Mouse (Mus musculus) bone marrow macrophage, adult 2 months (primary cell): Measurements from ENCODE around the gene Acvr1b. TPM values are rescaled to one million over a fixed set of nuclear protein-coding genes. Genes with fewer than 3 reads are reported as not detected.

Experiments used
- H3K27ac ChIP-seq: 2 replicates; pipeline ENCODE4 v1.5.1; 2012; ENCODE audit warnings: low read depth, low read length; ENCODE audit not compliant: insufficient read depth
- H3K4me1 ChIP-seq: 2 replicates; pipeline ENCODE4 v1.6.1; 2012; ENCODE audit warnings: low read length; ENCODE audit not compliant: control insufficient read depth, insufficient read depth
- H3K4me3 ChIP-seq: 2 replicates; pipeline ENCODE4 v1.5.1; 2012; ENCODE audit warnings: mild to moderate bottlenecking, low read length, moderate library complexity; ENCODE audit not compliant: insufficient read depth
- CTCF ChIP-seq: IDR thresholded peaks from 2 replicates; pipeline ENCODE4 v1.5.1; 2012; ENCODE audit warnings: low read depth, mild to moderate bottlenecking, low read length, moderate library complexity
- POLR2A ChIP-seq: IDR thresholded peaks from 2 replicates; pipeline ENCODE4 v1.6.1; 2012; ENCODE audit warnings: mild to moderate bottlenecking, low read depth, low read length, borderline replicate concordance
- polyA plus RNA-seq: library from polyadenylated mRNA; stranded (reverse); fragments of >200 nt; gene quantifications from 2 replicates; pipeline ENCODE4 v1.2.4, GENCODE M21; 2012; ENCODE audit not compliant: missing spikeins, insufficient read depth, insufficient read length

The Acvr1b gene
- polyA plus RNA-seq, 1 experiment: 22.3 TPM

DNA sequence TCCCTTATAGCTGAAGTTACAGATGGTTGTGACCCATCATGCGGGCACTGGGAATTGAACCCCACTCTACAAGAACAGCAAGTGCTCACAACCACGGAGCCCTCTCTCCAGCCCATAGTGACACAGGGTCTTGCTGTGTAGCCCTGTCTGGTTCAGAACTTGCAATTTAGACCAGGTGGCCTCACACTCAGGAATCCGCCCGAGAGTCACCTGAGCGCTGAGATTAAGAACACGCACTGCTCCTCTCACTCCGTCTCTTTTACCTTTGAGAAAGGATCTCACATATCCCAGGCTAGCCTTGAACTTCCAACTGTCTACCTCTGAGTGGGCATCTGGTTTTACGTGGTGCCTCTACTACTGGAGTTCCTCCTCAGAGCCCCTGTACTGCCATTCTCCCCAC lies 10.4 kb downstream of the Acvr1b start:
- Histone ChIP-seq H3K27ac (no peak overlapping the region), H3K4me3 (no peak overlapping the region), H3K4me1 (peaks cover 45% of the 10 kb centered on the region)
- TF ChIP-seq POLR2A (no peak), CTCF (no peak)

DNA sequence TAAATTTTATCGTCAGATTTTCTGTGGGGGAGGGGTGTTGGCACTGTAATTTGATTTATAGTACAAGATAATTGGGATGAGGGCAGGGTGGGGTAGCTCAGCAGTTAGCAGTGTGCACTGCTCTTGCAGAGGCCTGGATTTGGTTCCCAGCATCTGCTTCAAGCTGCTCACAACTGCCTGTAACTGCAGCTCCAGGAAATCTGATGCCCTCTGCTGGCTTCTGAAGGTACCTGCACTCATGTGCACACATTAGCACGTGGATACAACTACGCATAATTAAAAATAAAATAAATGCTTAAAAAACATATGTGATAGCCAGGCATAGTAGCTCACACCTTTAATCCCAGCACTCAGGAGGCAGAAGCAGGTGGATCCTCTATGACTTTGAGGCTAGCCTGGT lies 11.7 kb downstream of the Acvr1b start:
- Histone ChIP-seq H3K27ac (no peak overlapping the region), H3K4me3 (no peak overlapping the region), H3K4me1 (peaks cover 53% of the 10 kb centered on the region)
- no peak for TF ChIP-seq CTCF
- TF ChIP-seq POLR2A: no peak

DNA sequence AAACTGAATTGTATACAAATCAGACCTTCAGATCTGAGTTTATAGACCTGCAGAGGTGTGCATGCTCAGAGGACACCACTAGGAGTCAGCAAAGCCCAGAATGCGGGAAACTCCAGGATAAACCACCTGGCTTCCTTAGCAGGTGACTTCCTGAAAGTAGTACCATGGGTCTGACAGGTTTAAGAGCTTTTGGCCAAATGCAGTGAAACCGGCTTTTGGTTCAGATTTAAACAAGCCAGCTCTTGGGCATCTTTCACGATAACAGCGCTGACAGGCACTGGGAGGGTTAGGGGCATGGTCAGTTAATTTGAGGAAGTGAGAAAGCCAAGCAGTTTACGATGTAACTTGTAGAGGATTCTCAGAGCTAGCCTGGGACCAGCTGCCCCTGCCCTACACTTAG lies 14.0 kb downstream of the Acvr1b start:
- no peak for TF ChIP-seq POLR2A
- no peak; the same call in 1 of the 2 replicates for TF ChIP-seq CTCF
- Histone ChIP-seq H3K4me1 (peaks cover 63% of the 10 kb centered on the region), H3K4me3 (0 out of 2 replicates have a peak overlapping the region, but pooled peaks have one; percentile 7), H3K27ac (no peak overlapping the region)

DNA sequence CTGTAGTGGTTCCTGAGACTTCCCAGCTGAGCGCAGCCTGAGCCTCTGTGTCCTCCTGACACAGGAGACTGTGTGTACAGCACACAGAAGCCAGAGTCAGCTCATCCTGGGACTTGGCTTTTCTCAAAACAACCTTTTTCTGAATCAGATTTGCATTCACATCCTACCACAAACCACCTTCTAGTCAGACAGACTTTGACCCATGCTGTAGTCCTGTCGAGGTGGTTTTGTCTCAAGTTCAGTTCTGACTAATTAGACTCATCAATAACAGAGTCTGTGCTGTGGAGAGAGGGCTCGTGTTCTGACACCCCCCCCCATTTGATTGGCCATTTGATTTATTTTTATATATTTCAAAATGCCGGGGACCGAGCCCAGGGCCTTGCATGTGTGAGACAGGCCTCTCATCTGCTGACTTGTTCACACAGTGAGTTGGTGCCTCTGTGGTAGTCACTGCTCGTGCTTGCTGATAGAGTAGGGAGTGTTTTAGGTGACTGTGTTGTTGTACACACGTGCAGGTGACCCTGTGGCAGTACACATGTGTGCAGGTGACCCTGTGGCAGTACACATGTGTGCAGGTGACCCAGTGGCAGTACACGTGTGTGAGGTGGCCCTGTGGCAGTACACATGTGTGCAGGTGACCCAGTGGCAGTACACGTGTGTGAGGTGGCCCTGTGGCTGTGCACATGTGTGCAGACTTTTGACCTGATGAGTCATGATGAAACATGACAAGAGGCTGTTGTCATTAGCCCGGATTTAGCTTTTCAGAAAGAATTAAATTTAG lies 16.3 kb downstream of the Acvr1b start:
- no peak for TF ChIP-seq POLR2A
- no peak for TF ChIP-seq CTCF
- Histone ChIP-seq H3K27ac (peak overlapping the region; percentile 90), H3K4me3 (no peak overlapping the region), H3K4me1 (peaks cover 68% of the 10 kb centered on the region)

DNA sequence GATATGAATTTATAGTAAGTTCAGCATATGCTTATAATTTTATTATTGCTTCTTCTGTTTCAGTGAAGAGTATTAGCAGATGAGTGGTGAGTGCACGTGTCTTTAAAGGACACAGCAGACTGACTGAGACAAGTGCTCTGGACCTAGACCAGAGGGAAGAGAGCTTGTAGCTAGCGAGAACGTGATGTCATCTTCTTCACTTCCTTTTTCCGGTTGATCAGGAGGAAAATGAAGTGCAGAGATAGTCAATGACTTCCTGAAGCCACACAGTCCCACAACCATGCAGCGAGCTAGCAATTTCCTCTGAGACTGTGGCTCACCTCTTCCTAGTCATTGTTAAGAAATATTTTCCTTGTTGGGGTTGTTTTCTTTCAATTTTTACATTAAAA lies 16.9 kb downstream of the Acvr1b start:
- H3K4me1 ChIP-seq: peaks cover 74% of the 10 kb centered on the region
- H3K27ac ChIP-seq: peak overlapping the region; percentile 90
- no peak overlapping the region for H3K4me3 ChIP-seq
- TF ChIP-seq POLR2A: no peak
- no peak for TF ChIP-seq CTCF

DNA sequence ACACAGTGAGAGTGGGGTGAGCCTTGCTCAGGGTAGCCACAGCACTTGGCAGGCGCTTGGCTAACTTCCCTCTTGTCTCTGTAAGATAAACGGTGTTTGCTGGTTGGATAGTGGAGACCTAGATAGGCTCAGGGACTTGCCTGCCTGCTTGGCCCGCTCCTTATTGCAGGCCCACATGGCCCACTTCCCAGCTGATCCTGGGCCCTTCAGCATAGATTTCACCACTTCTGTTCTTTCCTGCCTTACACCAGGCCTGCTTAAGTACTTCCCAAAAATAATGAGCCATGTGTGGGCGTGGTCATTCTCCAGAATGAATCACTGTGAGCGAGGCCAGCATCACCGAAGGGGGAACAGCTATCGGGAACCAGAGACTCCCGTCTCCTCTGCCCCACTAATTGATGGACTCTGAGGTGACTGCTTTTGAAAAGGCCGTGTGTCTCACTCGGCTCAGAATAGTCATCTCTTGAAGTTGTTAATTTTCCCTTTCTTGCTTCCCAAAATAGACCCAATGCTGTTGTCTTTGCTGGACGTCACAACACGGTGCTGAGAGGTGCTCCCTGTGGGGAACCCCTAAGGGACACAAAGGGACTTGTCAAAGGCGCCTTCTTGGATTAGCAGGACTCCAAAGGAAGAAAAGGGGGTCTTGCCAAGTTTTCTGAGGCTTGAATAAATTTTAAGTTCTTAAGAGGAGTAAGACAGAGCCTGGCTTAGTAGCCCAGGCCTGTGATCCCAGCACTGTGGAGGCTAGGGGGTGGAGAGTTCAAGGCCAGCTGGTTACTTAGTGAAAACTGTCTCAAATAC lies 17.8 kb downstream of the Acvr1b start:
- peaks cover 74% of the 10 kb centered on the region for H3K4me1 ChIP-seq
- TF ChIP-seq CTCF (no peak), POLR2A (no peak)
- H3K27ac ChIP-seq: peak overlapping the region; percentile 90
- H3K4me3 ChIP-seq: 0 out of 2 replicates have a peak overlapping the region, but pooled peaks have one; percentile 2

DNA sequence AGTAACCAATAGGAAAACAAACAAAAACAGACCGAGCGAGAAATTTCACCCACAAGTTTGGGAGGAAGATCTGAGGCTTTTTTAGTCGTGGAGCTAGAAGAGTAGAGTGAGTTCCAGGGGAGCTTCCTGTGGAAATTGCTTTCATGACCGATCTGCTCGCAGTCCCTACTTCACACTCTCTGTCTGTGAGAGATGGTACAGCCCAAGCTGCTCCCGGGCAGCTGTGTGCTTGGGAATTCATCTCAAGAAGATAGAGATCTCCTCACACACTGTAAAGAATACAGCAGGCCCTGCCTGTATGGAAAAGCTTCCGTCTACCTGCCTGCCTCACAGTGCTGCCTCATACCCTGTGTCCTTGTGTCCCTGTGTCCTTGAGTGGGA lies 18.4 kb downstream of the Acvr1b start:
- H3K4me1 ChIP-seq: peaks cover 68% of the 10 kb centered on the region
- TF ChIP-seq CTCF (no peak), POLR2A (no peak)
- H3K4me3 ChIP-seq: no peak overlapping the region
- no peak overlapping the region for H3K27ac ChIP-seq

DNA sequence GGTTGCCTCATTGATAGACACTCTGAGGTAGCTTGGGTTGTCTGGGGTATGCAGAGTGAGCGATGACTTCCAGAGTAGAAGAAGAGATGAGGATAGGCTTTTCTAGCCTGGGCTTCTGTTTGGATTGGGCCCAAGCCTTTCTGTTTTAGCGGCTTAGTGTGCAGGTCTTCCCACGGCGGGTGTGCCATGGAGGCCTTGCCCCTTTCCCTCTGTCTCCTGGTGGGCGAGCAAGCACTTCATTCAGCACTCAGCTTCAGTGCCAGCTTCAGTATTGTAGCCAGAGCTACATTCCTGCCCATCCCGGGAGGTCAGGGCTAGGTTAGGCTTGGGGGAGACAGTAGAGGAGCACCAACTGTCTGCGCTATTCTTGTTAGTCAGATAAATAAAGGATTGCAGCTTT lies 18.8 kb downstream of the Acvr1b start:
- TF ChIP-seq POLR2A (no peak), CTCF (no peak)
- peaks cover 64% of the 10 kb centered on the region for H3K4me1 ChIP-seq
- no peak overlapping the region for H3K27ac ChIP-seq
- no peak overlapping the region for H3K4me3 ChIP-seq

DNA sequence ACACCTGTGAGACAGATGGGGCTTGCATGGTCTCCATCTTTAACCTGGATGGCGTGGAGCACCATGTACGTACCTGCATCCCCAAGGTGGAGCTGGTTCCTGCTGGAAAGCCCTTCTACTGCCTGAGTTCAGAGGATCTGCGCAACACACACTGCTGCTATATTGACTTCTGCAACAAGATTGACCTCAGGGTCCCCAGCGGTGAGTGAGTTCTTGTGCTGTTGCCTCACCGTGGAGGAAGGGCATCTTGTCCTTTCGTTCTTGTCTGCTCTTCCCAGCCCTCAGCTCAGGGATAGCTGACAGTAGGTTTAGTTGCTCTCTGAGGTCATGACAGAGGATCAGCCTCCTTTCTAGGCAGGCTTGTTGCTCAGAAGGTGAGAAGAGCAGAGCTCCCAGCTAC lies 20.1 kb downstream of the Acvr1b start:
- H3K4me3 ChIP-seq: no peak overlapping the region
- peaks cover 52% of the 10 kb centered on the region for H3K4me1 ChIP-seq
- H3K27ac ChIP-seq: no peak overlapping the region
- TF ChIP-seq CTCF (no peak), POLR2A (no peak)
